Mouse (Mus musculus) left cerebral cortex, adult 11 months (tissue): ENCODE data around the gene Dock1.

Source experiments
- DNase-seq: peaks from one replicate; pipeline ENCODE4 v3.0.0; 2022; ENCODE audit warnings: low spot score

Dock1 gene

GRCm38 (mm10) chr7:134840066-134840465, 169.6 kb downstream of the Dock1 start:
- DNase-seq = no peak

- no peak for DNase-seq
Observed at GRCm38 (mm10) chr7:134842751-134843150, 172.3 kb downstream of the Dock1 start.

GRCm38 (mm10) chr7:134862000-134862399, 191.5 kb downstream of the Dock1 start:
- DNase-seq = no peak

GRCm38 (mm10) chr7:134864175-134864574, 193.7 kb downstream of the Dock1 start:
- DNase-seq = no peak

- no peak for DNase-seq
Observed at GRCm38 (mm10) chr7:134872511-134872910, 202.1 kb downstream of the Dock1 start.

GRCm38 (mm10) chr7:134872981-134873380, 202.5 kb downstream of the Dock1 start:
- DNase-seq = no peak

- DNase-seq = no peak
Observed at GRCm38 (mm10) chr7:134878985-134879384, 208.5 kb downstream of the Dock1 start.

GRCm38 (mm10) chr7:134880431-134880830, 210.0 kb downstream of the Dock1 start:
- no peak for DNase-seq

- DNase-seq = no peak
Observed at GRCm38 (mm10) chr7:134883516-134883915, 213.1 kb downstream of the Dock1 start.

GRCm38 (mm10) chr7:134892449-134892871, 222.0 kb downstream of the Dock1 start:
- no peak for DNase-seq

- DNase-seq = peak; percentile 12
Observed at GRCm38 (mm10) chr7:134892972-134893371, 222.5 kb downstream of the Dock1 start.

- DNase-seq = no peak
Observed at GRCm38 (mm10) chr7:134894604-134895003, 224.2 kb downstream of the Dock1 start.

GRCm38 (mm10) chr7:134899462-134899861, 229.0 kb downstream of the Dock1 start:
- no peak for DNase-seq

- no peak for DNase-seq
Observed at GRCm38 (mm10) chr7:134901992-134902391, 231.5 kb downstream of the Dock1 start.

GRCm38 (mm10) chr7:134931886-134932285, 261.4 kb downstream of the Dock1 start:
- DNase-seq = no peak

- no peak for DNase-seq
Observed at GRCm38 (mm10) chr7:134937471-134937926, 267.0 kb downstream of the Dock1 start.

- peak; percentile 46 for DNase-seq
Observed at GRCm38 (mm10) chr7:134937927-134938609, 267.6 kb downstream of the Dock1 start, which contains the start of gene Fam196a. TSS of gene Fam196a (minus strand) at chr7:134938430.

- DNase-seq = no peak
Observed at GRCm38 (mm10) chr7:134941891-134942290, 271.4 kb downstream of the Dock1 start.

GRCm38 (mm10) chr7:134943063-134943462, 272.6 kb downstream of the Dock1 start:
- DNase-seq = no peak

GRCm38 (mm10) chr7:134943701-134944100, 273.2 kb downstream of the Dock1 start:
- DNase-seq = no peak

GRCm38 (mm10) chr7:134945925-134946716, 275.7 kb downstream of the Dock1 start:
- DNase-seq = no peak

- DNase-seq = no peak
Observed at GRCm38 (mm10) chr7:134959086-134959485, 288.6 kb downstream of the Dock1 start.

- DNase-seq = no peak
Observed at GRCm38 (mm10) chr7:134960871-134961270, 290.4 kb downstream of the Dock1 start.
